In genomic region chr1:75639031-75640001, GRCm38 (mm10) we compare ENCODE assay signal across 19 mouse cellular contexts.
DNase-seq lines count a peak whose midpoint lies in the region; ATAC-seq lines count a peak whose summit lies in the region.
"Had no signal": no experiment of that assay in that cellular context is flagged by ENCODE, and none has a peak within 500 bp of the region (broad histone marks: within the 10 kb centered on the region; RNA-seq: fewer than 3 reads in every experiment).

No protein-coding gene starts in this region.

- no peaks in the 10 kb centered on the region for H3K27me3 ChIP-seq in forebrain, embryonic 11.5 days (ENCODE audit: control insufficient read depth, insufficient read depth, low read length)
- H3K27me3 ChIP-seq in forebrain, embryonic 12.5 days: no peaks in the 10 kb centered on the region
- peaks cover 73% of the 10 kb centered on the region for H3K27me3 ChIP-seq in midbrain, embryonic 10.5 days (ENCODE audit: low read depth, poor library complexity, severe bottlenecking)
- no peaks in the 10 kb centered on the region for H3K27me3 ChIP-seq in midbrain, embryonic 15.5 days (replicated peaks)
- no peaks in the 10 kb centered on the region for H3K27me3 ChIP-seq in embryonic facial prominence, embryonic 11.5 days (ENCODE audit: control insufficient read depth, insufficient read depth, low read length)
- H3K27me3 ChIP-seq: embryonic facial prominence, embryonic 12.5 days; heart, embryonic 13.5 days; hindbrain, embryonic 15.5 days had no signal

- no peaks in the 10 kb centered on the region for H3K36me3 ChIP-seq in forebrain, embryonic 11.5 days (ENCODE audit: control insufficient read depth, insufficient read depth, low read length)
- no peaks in the 10 kb centered on the region for H3K36me3 ChIP-seq in forebrain, embryonic 12.5 days (replicated peaks)
- H3K36me3 ChIP-seq in midbrain, embryonic 10.5 days: no peaks in the 10 kb centered on the region
- H3K36me3 ChIP-seq in midbrain, embryonic 15.5 days (replicated peaks): no peaks in the 10 kb centered on the region
- no peaks in the 10 kb centered on the region for H3K36me3 ChIP-seq in embryonic facial prominence, embryonic 11.5 days (replicated peaks; ENCODE audit: control insufficient read depth, insufficient read depth, low read depth, low read length)
- H3K36me3 ChIP-seq: embryonic facial prominence, embryonic 12.5 days; heart, embryonic 13.5 days; hindbrain, embryonic 15.5 days had no signal

- DNase-seq in forebrain, embryonic 11.5 days (ENCODE audit: low spot score): peak; percentile 26
- DNase-seq in midbrain, embryonic 10.5 days (ENCODE audit: low spot score): peak; percentile 53
- DNase-seq in embryo, embryonic 10.5 days (ENCODE audit: low spot score): peak; percentile 51
- DNase-seq in embryonic facial prominence, embryonic 11.5 days (ENCODE audit: low spot score): peak; percentile 63
- no peak for DNase-seq in spleen, postnatal 10 days (ENCODE audit: low spot score in 2 of 2)
- DNase-seq in kidney, postnatal 14 days: no peak
- DNase-seq: adrenal gland, adult 2 months; adrenal gland, postnatal 25 days; cerebellum, adult 2 months; gastrocnemius, postnatal 36 days; heart, adult 11 months; heart, postnatal 36 days had no signal

- no peak overlapping the region for H3K4me2 ChIP-seq in forebrain, embryonic 11.5 days (ENCODE audit: low read depth, low read length, severe bottlenecking)
- no peak overlapping the region for H3K4me2 ChIP-seq in forebrain, embryonic 12.5 days
- no peak overlapping the region for H3K4me2 ChIP-seq in midbrain, embryonic 15.5 days
- no peak overlapping the region for H3K4me2 ChIP-seq in embryonic facial prominence, embryonic 11.5 days (ENCODE audit: low read depth, low read length)
- H3K4me2 ChIP-seq: embryonic facial prominence, embryonic 12.5 days; heart, embryonic 13.5 days; hindbrain, embryonic 15.5 days had no signal

- no peak overlapping the region for H3K4me3 ChIP-seq in forebrain, embryonic 11.5 days (ENCODE audit: low read depth, low read length)
- H3K4me3 ChIP-seq in forebrain, embryonic 12.5 days (replicated peaks): no peak overlapping the region
- H3K4me3 ChIP-seq in midbrain, embryonic 10.5 days: no peak overlapping the region
- H3K4me3 ChIP-seq in midbrain, embryonic 15.5 days: no peak overlapping the region
- H3K4me3 ChIP-seq in embryonic facial prominence, embryonic 11.5 days (ENCODE audit: low read depth, low read length): no peak overlapping the region
- H3K4me3 ChIP-seq: embryonic facial prominence, embryonic 12.5 days; heart, embryonic 13.5 days; hindbrain, embryonic 15.5 days had no signal

- ATAC-seq in forebrain, embryonic 11.5 days (replicated peaks; ENCODE audit: low FRiP score): no peak
- ATAC-seq in forebrain, embryonic 12.5 days (ENCODE audit: low FRiP score): no peak
- no peak for ATAC-seq in midbrain, embryonic 15.5 days (replicated peaks)
- no peak for ATAC-seq in embryonic facial prominence, embryonic 11.5 days (replicated peaks; ENCODE audit: insufficient number of reproducible peaks, low FRiP score, low TSS enrichment, low read depth)
- ATAC-seq: forebrain, embryonic 14.5 days; intestine, embryonic 16.5 days had no signal

- no peaks in the 10 kb centered on the region for H3K9me3 ChIP-seq in forebrain, embryonic 11.5 days (ENCODE audit: control insufficient read depth, low read length)
- H3K9me3 ChIP-seq in forebrain, embryonic 12.5 days: no peaks in the 10 kb centered on the region
- H3K9me3 ChIP-seq in midbrain, embryonic 10.5 days (replicated peaks): no peaks in the 10 kb centered on the region
- no peaks in the 10 kb centered on the region for H3K9me3 ChIP-seq in midbrain, embryonic 15.5 days
- no peaks in the 10 kb centered on the region for H3K9me3 ChIP-seq in embryonic facial prominence, embryonic 11.5 days (replicated peaks; ENCODE audit: control insufficient read depth, low read length)
- H3K9me3 ChIP-seq: embryonic facial prominence, embryonic 12.5 days; heart, embryonic 13.5 days; hindbrain, embryonic 15.5 days had no signal

- no peak overlapping the region for H3K27ac ChIP-seq in forebrain, embryonic 11.5 days (ENCODE audit: low read depth, low read length)
- H3K27ac ChIP-seq in forebrain, embryonic 12.5 days: no peak overlapping the region
- H3K27ac ChIP-seq in midbrain, embryonic 10.5 days (replicated peaks): 0 out of 2 replicates have a peak overlapping the region, but pooled peaks have one; percentile 14
- no peak overlapping the region for H3K27ac ChIP-seq in midbrain, embryonic 15.5 days
- no peak overlapping the region for H3K27ac ChIP-seq in embryonic facial prominence, embryonic 11.5 days (replicated peaks; ENCODE audit: low read depth, low read length)
- H3K27ac ChIP-seq: embryonic facial prominence, embryonic 12.5 days; heart, embryonic 13.5 days; hindbrain, embryonic 15.5 days had no signal

- H3K4me1 ChIP-seq in forebrain, embryonic 11.5 days (replicated peaks; ENCODE audit: control insufficient read depth, insufficient read depth, low read length): no peaks in the 10 kb centered on the region
- H3K4me1 ChIP-seq in forebrain, embryonic 12.5 days: no peaks in the 10 kb centered on the region
- H3K4me1 ChIP-seq in midbrain, embryonic 10.5 days: peaks cover 23% of the 10 kb centered on the region
- no peaks in the 10 kb centered on the region for H3K4me1 ChIP-seq in midbrain, embryonic 15.5 days
- H3K4me1 ChIP-seq in embryonic facial prominence, embryonic 11.5 days (ENCODE audit: control insufficient read depth, insufficient read depth, low read length): peaks cover 3% of the 10 kb centered on the region; the same call in 1 of the 2 replicates
- H3K4me1 ChIP-seq: heart, embryonic 13.5 days; hindbrain, embryonic 15.5 days had no signal

- H3K9ac ChIP-seq in forebrain, embryonic 11.5 days (ENCODE audit: low read length): no peak overlapping the region
- H3K9ac ChIP-seq in forebrain, embryonic 12.5 days: no peak overlapping the region
- H3K9ac ChIP-seq in midbrain, embryonic 15.5 days: no peak overlapping the region
- H3K9ac ChIP-seq in embryonic facial prominence, embryonic 11.5 days (replicated peaks; ENCODE audit: low read length): no peak overlapping the region
- H3K9ac ChIP-seq: embryonic facial prominence, embryonic 12.5 days; heart, embryonic 13.5 days; hindbrain, embryonic 15.5 days had no signal

- WGBS in forebrain, embryonic 11.5 days: 47% methylated on average over 8 of the region's 8 CpGs
- 44% methylated on average over 8 of the region's 8 CpGs for WGBS in forebrain, embryonic 12.5 days
- 40% methylated on average over 8 of the region's 8 CpGs for WGBS in midbrain, embryonic 10.5 days
- 28% methylated on average over 8 of the region's 8 CpGs for WGBS in midbrain, embryonic 15.5 days
- WGBS in embryonic facial prominence, embryonic 11.5 days: 36% methylated on average over 8 of the region's 8 CpGs

Comparison
In these comparisons a context has a peak if more than half of its experiments do, and no peak if none do; other contexts are left out.
1. DNase-seq: peak in forebrain, embryonic 11.5 days (single experiment), midbrain, embryonic 10.5 days (single experiment), embryo, embryonic 10.5 days (single experiment) and embryonic facial prominence, embryonic 11.5 days (single experiment); none in spleen, postnatal 10 days (0 of 2) and kidney, postnatal 14 days (single experiment).